Mouse (Mus musculus) right cerebral cortex, postnatal 10 days (tissue): ENCODE data around the gene Fscb.

Experiments
- DNase-seq, 2 experiments: peaks; one replicate each; pipeline ENCODE4 v3.0.0; 2021; ENCODE audit warnings: low spot score in 2 of 2

Gene Fscb

DNA sequence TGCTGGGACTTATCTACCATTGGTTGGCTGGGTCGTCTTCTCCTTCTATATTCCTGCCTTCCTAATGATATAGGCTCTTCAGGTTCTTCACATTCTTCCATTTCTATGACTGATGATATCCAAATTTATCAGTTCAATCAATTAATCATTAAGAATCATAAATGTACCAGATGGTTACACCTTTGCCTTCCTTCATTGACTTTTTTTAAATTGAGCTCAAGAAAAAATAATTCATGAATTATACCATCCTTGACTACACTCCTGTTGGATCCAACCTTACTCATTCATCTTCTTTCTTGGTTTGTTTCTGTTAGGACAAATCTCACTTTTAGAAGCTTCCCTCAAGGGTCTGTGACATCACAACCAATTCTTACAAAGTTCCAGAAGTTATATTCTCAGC is at the start of gene Fscb:
Gene Fscb (minus strand): TSS at position 101 of the 400 bp plus-strand sequence.
- no peak for DNase-seq

DNA sequence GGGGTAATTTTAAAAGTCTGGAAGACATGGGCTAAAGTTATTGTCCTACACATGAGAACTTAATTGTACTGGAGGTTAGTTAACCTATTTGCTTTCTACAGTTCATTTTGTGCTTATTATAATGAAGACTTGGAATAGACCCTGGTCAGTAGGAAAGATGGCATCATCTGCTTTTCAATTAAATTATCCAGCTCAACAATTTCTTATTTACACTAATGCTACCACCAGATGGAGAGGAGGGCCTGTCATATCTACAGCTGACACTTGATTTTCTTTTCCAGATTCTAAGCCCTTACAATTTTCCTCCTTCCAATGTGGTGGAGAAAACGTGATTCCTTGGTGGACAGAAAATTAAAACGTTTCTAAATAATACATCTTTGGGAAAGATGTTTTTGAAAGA is 42.3 kb upstream of the Fscb start:
- no peak for DNase-seq

GRCm38 (mm10) chr12:64513439-64513838 is 38.9 kb upstream of the Fscb start:
- DNase-seq = peak; percentile 30 to 54

DNA sequence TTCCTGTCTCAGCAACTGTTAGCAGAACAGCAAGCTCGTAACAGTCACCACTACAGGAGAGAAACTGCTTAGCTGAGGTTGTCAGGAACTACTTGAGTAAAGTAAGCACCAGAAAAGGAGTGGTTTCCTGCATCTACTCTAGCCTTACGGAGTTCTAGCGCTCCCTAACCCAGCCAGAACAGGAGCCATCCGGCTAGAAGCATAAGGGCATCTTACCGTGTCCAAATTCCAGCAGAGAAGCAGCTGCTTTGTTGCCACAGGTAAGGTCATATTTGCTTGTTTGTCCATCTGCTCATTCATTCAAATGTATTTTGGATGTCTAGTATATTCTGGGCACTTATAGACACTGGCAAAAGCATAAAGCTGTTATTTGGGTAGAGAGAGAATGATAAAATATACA is 23.2 kb upstream of the Fscb start:
- no peak for DNase-seq

- no peak for DNase-seq
Observed at GRCm38 (mm10) chr12:64473615-64474014, 875 bp downstream of the Fscb start.

DNA sequence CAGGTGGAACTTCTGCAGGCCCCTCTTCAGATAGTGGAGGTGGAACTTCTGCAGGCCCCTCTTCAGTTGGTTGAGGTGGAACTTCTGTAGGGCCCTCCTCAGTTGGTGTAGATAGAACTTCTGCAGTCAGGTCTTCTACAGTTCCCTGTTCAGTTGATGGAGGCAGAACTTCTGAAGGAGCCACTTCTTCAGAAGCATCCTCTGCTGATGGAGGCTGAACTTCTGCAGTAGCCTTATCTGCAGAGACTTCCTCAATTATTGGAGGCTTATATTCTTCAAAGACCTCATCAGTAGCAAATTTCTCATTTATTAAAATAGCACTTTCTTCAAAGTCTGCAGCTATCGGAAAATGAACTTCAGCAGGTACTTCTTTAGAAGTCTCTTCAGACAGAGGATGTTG is 1.4 kb downstream of the Fscb start:
- no peak for DNase-seq

GRCm38 (mm10) chr12:64455228-64455627 is 19.3 kb downstream of the Fscb start:
- no peak for DNase-seq

- no peak for DNase-seq
Observed at GRCm38 (mm10) chr12:64449911-64450310, 24.6 kb downstream of the Fscb start.

DNA sequence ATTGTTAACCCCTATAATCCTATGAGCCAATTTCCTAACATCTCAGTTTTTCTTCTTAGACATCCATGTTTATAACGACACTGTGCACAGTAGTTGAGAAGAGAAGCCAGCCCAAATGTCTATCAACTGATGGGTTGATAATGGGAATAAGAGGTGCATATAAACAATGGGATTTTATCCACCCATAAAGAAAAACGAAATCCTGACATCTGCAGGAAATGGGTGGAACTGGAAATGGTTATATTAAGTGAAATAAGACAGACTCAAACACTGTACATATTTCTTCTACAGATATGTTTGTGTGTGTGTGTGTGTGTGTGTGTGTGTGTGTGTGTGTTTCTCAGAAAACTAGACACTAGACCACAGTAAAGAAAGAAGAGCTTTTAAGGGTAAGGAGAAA is 37.8 kb downstream of the Fscb start:
- no peak for DNase-seq
